Mouse (Mus musculus) CD4-positive helper T cell, adult 2 months (primary cell): ENCODE measurements around the gene Snx14.

Experiments
- DNase-seq: peaks from one replicate; pipeline ENCODE4 v3.0.0-alpha.2; 2012; ENCODE audit warnings: low read depth, missing footprints, low spot score

Gene Snx14

GRCm38 (mm10) chr9:88344424-88344823, 94.3 kb downstream of the Snx14 start:
- DNase-seq = no peak

GRCm38 (mm10) chr9:88342701-88343100, 96.1 kb downstream of the Snx14 start:
- DNase-seq = no peak

- no peak for DNase-seq
Observed at GRCm38 (mm10) chr9:88342241-88342640, 96.5 kb downstream of the Snx14 start.

GRCm38 (mm10) chr9:88340819-88341218, 97.9 kb downstream of the Snx14 start:
- no peak for DNase-seq

GRCm38 (mm10) chr9:88335839-88336238, 102.9 kb downstream of the Snx14 start:
- no peak for DNase-seq

GRCm38 (mm10) chr9:88332447-88332846, 106.3 kb downstream of the Snx14 start:
- DNase-seq = peak; percentile 53

- DNase-seq = no peak
Observed at GRCm38 (mm10) chr9:88330316-88330715, 108.4 kb downstream of the Snx14 start.

GRCm38 (mm10) chr9:88329166-88329748, 109.5 kb downstream of the Snx14 start:
- peak; percentile 73 for DNase-seq

GRCm38 (mm10) chr9:88328666-88329065, 110.1 kb downstream of the Snx14 start:
- peak; percentile 9 for DNase-seq

GRCm38 (mm10) chr9:88326930-88327901, 111.5 kb downstream of the Snx14 start, which contains the start of gene Nt5e:
Gene Nt5e (plus strand): TSS chr9:88327197.
- DNase-seq = peak; percentile 70
